ENCODE assay signal across 8 mouse cellular contexts in the genomic region with DNA sequence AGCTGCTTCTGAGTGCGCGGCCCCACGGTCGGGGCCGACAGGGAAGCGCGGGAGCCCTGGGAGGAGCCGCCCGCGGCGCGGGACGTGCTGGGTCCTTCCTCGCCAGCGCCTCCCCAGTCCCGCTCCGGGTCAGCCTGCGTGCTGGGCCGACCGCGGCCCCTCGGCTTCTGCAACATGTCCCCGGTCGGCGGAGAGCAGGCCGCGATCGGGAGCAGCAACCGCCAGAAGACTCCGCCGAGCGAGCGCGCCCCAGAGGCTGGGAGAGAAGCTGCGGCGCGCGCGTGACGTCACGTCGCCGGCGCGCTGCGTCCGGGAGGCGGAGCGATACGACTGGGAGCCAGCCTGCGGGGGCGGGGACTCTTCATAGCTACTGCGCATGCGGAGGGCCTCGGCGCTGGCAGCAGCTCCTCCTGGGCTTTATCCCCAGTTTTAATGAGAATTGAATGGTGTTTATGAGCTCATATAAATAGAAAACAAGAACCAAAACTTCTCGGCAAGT. TPM values are rescaled to one million over a fixed set of nuclear protein-coding genes. Genes with fewer than 3 reads are reported as not detected.
DNase-seq lines count a peak whose midpoint lies in the region; ATAC-seq lines count a peak whose summit lies in the region.

A gene (minus strand): TSS at position 255 of the 499 bp plus-strand sequence.

- ATAC-seq in megakaryocyte progenitor cell, adult 5-6 weeks (replicated peaks; ENCODE audit: poor library complexity): peak; percentile 93

- peak; percentile 90 for DNase-seq in adipocyte (ENCODE audit: low spot score)
- peak; percentile 98 for DNase-seq in embryo, embryonic 10 days (ENCODE audit: low spot score)
- peak; percentile 98 for DNase-seq in gastrocnemius, postnatal 10 days
- DNase-seq in induced T-regulatory cell, adult 2 months (ENCODE audit: low read depth): peak; percentile 97
- DNase-seq in left cerebral cortex, adult 9 months (ENCODE audit: low spot score in 2 of 2): peak; percentile 85 to 96
- DNase-seq in right cerebral cortex, postnatal 14 days: peak; percentile 98
- DNase-seq in urinary bladder, postnatal 36 days (ENCODE audit: low spot score in 2 of 2): peak; percentile 90 to 96

RNA-seq across cellular contexts. Expression of the gene that starts here (rescaled TPM):
- total RNA-seq in gastrocnemius, postnatal 10 days (2021): 1 to 10 TPM; 3.8 to 4.4 TPM
- 5.3 and 6.0 TPM in 2 replicates for total RNA-seq in megakaryocyte progenitor cell, adult 5-6 weeks (2015)
- total RNA-seq in megakaryocyte progenitor cell, adult 5-6 weeks (2017): 5.5 and 5.8 TPM in 2 replicates

Comparison
In these comparisons a context has a peak if more than half of its experiments do, and no peak if none do; other contexts are left out.
1. Peak in every context shown above with its lines: DNase-seq and ATAC-seq.